Mouse (Mus musculus) forebrain, embryonic 11.5 days (tissue): Measurements from ENCODE around the gene Ctps2. TPM values are rescaled to one million over a fixed set of nuclear protein-coding genes. Genes with fewer than 3 reads are reported as not detected.
"Not testable (repeated sequence)": the region's sequence is repeated elsewhere in the genome, so short reads cannot be mapped to it uniquely, and the experiment has no call there.

Experiments used
- ATAC-seq: fragments of 200-750 bp; cut with Nextera tagmentation; replicated peaks from 2 replicates; pipeline ENCODE4 v1.8.0; 2017; ENCODE audit warnings: moderate TSS enrichment; ENCODE audit not compliant: low FRiP score
- DNase-seq: peaks from one replicate; pipeline ENCODE4 v3.0.0-alpha.2; 2017; ENCODE audit warnings: low spot score
- H3K27ac ChIP-seq: fragments of 300-500 bp; sonication (generic); 2 replicates; pipeline ENCODE4 v1.5.1; 2014; ENCODE audit warnings: low read depth, low read length
- H3K27me3 ChIP-seq: fragments of 300-500 bp; sonication (generic); 2 replicates; pipeline ENCODE4 v1.6.1; 2014; ENCODE audit warnings: mild to moderate bottlenecking, low read length, mixed read lengths; ENCODE audit not compliant: control insufficient read depth, insufficient read depth
- H3K36me3 ChIP-seq: fragments of 300-500 bp; sonication (generic); 2 replicates; pipeline ENCODE4 v1.6.1; 2014; ENCODE audit warnings: mild to moderate bottlenecking, low read length, moderate library complexity, mixed read lengths; ENCODE audit not compliant: control insufficient read depth, insufficient read depth
- H3K4me1 ChIP-seq: fragments of 300-500 bp; sonication (generic); replicated peaks from 2 replicates; pipeline ENCODE4 v1.6.1; 2014; ENCODE audit warnings: low read length, mixed read lengths; ENCODE audit not compliant: control insufficient read depth, insufficient read depth
- H3K4me2 ChIP-seq: fragments of 300-500 bp; sonication (generic); 2 replicates; pipeline ENCODE4 v1.6.1; 2014; ENCODE audit warnings: low read depth, mild to moderate bottlenecking, low read length, moderate library complexity, mixed read lengths; ENCODE audit not compliant: severe bottlenecking
- H3K4me3 ChIP-seq: fragments of 300-500 bp; sonication (generic); 2 replicates; pipeline ENCODE4 v1.5.1; 2014; ENCODE audit warnings: low read depth, low read length
- H3K9ac ChIP-seq: fragments of 300-500 bp; sonication (generic); 2 replicates; pipeline ENCODE4 v1.6.1; 2014; ENCODE audit warnings: low read length
- H3K9me3 ChIP-seq: fragments of 300-500 bp; sonication (generic); 2 replicates; pipeline ENCODE4 v1.6.1; 2016; ENCODE audit warnings: low read length, mixed read lengths; ENCODE audit not compliant: control insufficient read depth
- WGBS: fragments of 180-500 bp; shearing (Covaris S2); extraction: QIAGEN DNeasy Blood & Tissue Kit; methylation state at CpG from one replicate; pipeline ENCODE4 v1.1.7; 2014; 5-methylcytosine and 5-hydroxymethylcytosine counted together
- polyA plus RNA-seq: library from polyadenylated mRNA; unstranded; fragments of >200 nt; fragmentation: Nextera tagmentation; extraction: Ambion mirVana; gene quantifications from 2 replicates; pipeline ENCODE4 v1.2.1, GENCODE M21; 2014

Gene Ctps2
- 81.0 and 85.1 TPM in 2 replicates for polyA plus RNA-seq

DNA sequence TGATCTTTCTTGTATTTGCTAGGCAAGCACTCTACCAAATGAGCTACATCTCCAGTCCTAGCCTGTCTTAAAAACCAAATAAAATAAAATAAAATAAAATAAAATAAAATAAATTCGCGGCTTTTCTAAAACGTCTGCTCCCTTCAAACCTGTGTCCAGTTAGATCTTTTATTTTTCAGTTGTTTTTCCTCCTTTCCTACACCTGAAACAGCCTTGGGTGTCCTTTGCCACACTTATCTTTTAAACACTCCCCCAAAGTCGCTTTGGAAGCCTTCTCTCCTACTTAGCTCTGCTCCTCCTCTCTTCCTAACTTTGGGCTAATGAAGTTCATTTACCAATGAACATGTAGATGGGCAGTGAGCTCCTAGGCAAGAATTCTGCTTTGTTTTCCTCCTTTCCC lies at the start of gene Ctps2:
Gene Ctps2 (plus strand): TSS at position 301 of the 400 bp plus-strand sequence.
- ATAC-seq (no peak), DNase-seq (no peak)
- Histone ChIP-seq H3K4me3 (peak within 1 kb of the TSS; percentile 50), H3K9ac (peak within 1 kb of the TSS; percentile 64), H3K27me3 (peaks cover 11% of the 10 kb centered on the region; the same call in 1 of the 2 replicates), H3K9me3 (no peaks in the 10 kb centered on the region), H3K4me2 (peak within 1 kb of the TSS; percentile 63), H3K4me1 (no peaks in the 10 kb centered on the region), H3K27ac (0 out of 2 replicates have a peak within 1 kb of the TSS, but pooled peaks have one; percentile 10), H3K36me3 (no peaks in the 10 kb centered on the region)
- 29% methylated on average over 4 of the region's 4 CpGs for WGBS

DNA sequence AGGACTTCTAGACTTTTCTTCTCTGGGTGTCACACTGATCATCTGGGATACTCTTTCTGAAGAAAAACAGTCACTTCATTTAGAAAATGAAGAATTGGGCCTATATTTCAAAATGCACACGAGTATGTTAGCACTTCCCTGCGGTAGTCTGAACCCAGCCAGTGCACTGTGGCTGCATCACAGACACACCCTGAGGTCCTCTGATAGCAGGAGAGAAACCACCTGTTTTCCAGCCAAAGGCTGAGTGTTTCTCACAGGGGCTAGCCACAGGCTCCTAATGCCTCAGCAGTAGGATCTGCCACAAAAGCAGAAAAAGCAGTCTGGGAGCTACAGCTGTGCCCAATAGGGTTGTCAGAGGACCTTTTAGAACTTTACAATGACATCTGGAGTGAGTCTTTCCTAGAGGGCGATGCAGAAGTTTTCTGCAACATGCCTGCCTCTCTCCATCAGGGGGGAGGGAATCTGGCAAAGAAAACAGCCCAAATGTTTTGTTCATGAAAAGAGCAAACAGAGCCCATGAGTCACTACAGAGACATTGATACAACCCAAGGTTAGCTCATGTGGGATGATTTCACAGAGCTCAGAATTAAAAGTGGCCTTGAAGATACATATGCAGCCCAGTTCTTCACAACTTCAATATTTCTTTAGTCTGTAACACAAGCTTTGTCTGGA lies 32.6 kb upstream of the Ctps2 start:
- Histone ChIP-seq H3K4me1 (no peaks in the 10 kb centered on the region), H3K9me3 (no peaks in the 10 kb centered on the region), H3K4me3 (no peak overlapping the region), H3K27ac (no peak overlapping the region), H3K4me2 (no peak overlapping the region), H3K9ac (no peak overlapping the region), H3K36me3 (no peaks in the 10 kb centered on the region), H3K27me3 (no peaks in the 10 kb centered on the region)
- no peak for ATAC-seq
- no peak for DNase-seq
- WGBS: 89% methylated on average over 3 of the region's 3 CpGs

DNA sequence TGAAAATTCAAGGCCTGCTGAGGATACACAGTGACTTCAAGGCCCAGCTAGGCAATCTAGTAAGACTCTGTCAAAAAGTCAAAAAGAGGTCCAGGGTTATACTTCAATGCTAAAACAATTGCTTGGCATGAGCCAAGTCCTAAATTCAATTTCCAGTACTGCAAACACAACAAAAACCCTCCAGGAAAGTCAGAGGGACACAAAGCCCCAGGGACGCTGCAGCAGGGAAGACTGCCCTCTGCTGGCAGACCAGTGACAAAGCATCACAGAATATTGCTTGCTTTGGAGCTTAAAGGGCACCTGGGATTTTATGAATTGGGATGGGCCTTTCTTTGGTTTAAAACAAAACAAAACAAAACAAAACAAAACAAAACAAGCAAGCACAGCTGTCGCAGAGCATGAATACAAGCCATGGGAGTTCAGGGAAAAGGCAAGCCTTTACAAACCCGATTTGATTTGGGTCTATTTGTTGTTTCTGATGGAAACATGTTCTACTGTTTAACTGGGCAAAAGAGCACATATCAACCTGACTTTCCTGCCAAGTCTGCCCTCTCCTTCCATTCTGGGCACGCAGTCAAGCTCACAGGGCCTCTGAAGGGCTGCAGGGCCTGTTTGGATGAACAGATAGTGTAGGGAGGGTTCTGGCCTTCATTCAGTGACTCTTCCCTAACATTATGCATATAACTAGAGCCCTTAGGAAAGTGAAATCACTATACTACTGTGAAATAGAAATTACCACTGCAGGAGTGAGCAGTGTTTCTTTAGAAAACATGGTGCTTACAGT lies 29.1 kb upstream of the Ctps2 start:
- peak; percentile 53 for DNase-seq
- H3K9ac ChIP-seq: no peak overlapping the region
- no peak for ATAC-seq
- 37% methylated on average over 4 of the region's 4 CpGs for WGBS
- no peaks in the 10 kb centered on the region for H3K27me3 ChIP-seq
- no peaks in the 10 kb centered on the region for H3K36me3 ChIP-seq
- H3K4me3 ChIP-seq: no peak overlapping the region
- H3K4me1 ChIP-seq: no peaks in the 10 kb centered on the region
- no peak overlapping the region for H3K4me2 ChIP-seq
- no peaks in the 10 kb centered on the region for H3K9me3 ChIP-seq
- H3K27ac ChIP-seq: no peak overlapping the region

DNA sequence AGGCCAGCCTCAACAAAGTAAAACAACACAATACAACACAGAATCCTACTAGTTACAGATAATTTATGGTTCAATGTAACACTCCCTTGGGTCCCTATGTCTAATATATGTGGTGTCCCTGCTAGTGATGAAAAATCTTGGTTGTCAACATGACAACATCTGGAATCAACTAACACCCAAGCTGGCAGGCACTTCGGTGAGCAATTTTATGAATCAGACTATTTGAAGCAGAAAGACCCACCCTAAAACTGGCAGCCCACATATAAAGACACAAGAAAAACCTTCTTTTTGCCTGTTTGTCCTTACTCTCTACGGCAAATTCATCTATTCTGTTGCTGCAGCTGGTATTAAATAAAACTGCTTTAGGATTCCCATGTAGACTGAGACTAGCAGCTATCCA lies 27.3 kb upstream of the Ctps2 start:
- no peaks in the 10 kb centered on the region for H3K4me1 ChIP-seq
- H3K4me2 ChIP-seq: no peak overlapping the region
- WGBS: 87% methylated on average over 2 of the region's 2 CpGs

DNA sequence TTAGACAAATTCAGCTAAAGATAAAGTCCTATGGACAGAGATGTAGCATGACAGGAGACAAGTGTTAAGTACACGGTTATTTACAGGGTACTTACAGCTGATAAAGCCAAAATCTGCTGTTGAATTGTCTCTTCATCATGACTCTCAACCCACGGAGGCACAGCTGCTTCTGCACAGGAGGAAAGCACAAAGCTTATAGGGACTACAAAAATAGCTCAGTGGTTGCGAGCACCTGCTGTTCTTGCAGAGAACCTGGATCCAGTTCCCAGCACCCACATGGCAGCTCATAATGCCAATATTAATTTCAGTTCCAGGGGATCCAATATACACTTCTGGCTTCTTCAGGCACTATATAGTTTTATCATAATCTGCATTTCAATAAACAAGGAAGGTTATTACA lies 22.8 kb upstream of the Ctps2 start:
- Histone ChIP-seq H3K4me1 (no peaks in the 10 kb centered on the region), H3K4me2 (no peak overlapping the region), H3K9ac (no peak overlapping the region), H3K4me3 (no peak overlapping the region), H3K9me3 (no peaks in the 10 kb centered on the region), H3K27me3 (no peaks in the 10 kb centered on the region), H3K36me3 (no peaks in the 10 kb centered on the region; the same call in 1 of the 2 replicates), H3K27ac (no peak overlapping the region)
- 79% methylated on average over 3 of the region's 3 CpGs for WGBS
- DNase-seq (no peak), ATAC-seq (no peak)

More for the DNA sequence above, 27.3 kb upstream of the Ctps2 start:
- no peaks in the 10 kb centered on the region; the same call in 1 of the 2 replicates for H3K36me3 ChIP-seq
- H3K27me3 ChIP-seq: no peaks in the 10 kb centered on the region
- H3K9me3 ChIP-seq: no peaks in the 10 kb centered on the region
- ATAC-seq (no peak), DNase-seq (no peak)
- H3K27ac ChIP-seq: no peak overlapping the region
- no peak overlapping the region for H3K4me3 ChIP-seq
- H3K9ac ChIP-seq: no peak overlapping the region

DNA sequence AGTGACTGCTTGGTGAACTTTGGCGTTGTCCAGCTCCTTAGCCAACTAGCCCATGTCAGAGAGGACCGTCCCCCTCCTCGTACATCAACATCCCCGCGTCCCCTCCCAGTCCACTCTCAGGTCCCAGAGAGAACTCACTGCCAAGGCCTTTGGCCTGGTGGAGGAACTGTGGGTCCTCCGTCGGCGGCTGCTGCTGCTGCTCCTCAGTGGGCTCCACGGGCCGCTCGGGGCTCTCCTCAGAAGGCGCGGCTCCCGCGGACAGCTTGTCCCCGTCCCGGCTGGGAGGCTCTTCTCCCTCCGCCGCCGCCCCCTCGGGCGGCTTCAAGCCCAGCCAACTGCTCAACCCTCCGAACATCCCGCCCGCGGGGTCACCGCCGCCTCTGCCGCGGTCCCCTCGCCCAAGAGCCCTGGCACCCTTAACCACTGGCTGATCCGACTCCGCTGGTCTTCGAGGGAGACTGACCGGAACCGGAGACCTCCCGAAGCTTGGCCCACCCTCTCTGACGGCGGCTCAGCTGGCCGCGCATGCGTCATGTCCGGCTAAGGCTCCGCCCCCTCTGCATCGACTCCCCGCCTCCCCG lies 13.0 kb upstream of the Ctps2 start, which contains the start of gene Syap1:
Gene Syap1 (minus strand): TSS at position 517 of the 581 bp plus-strand sequence.
- 19% methylated on average over 38 of the region's 47 CpGs for WGBS
- H3K27ac ChIP-seq: 0 out of 2 replicates have a peak within 1 kb of the TSS, but pooled peaks have one; percentile 12

DNA sequence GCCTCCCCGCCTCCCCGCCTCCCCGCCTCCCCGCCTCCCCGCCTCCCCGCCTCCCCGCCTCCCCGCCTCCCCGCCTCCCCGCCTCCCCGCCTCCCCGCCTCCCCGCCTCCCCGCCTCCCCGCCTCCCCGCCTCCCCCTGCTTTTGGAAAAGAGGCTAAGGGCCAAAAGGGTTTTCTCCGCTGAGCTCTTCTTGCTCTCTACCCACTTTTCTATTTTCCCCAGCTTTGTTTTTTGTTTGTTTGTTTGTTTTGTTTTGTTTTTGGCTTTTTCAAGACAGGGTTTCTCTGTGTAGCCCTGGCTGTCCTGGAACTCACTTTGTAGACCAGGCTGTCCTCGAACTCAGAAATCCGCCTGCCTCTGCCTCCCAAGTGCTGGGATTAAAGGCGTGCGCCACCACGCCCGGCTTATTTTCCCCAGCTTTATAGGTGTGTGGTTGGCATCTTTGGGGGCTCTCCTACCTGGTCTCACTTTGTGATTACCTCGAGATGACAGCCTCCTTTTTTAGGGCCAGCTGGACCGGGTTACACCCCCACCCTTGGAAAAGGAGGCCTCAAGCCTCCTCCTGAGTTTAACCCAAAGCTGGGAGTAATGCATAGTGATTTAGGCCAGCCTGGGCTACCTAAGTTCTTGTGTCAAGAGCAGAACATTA lies 12.3 kb upstream of the Ctps2 start:
- ATAC-seq: peak; percentile 59
- 81% methylated on average over 9 of the region's 25 CpGs for WGBS
- not testable (repeated sequence) for H3K36me3 ChIP-seq, H3K4me1 ChIP-seq, H3K4me3 ChIP-seq, H3K9ac ChIP-seq, H3K9me3 ChIP-seq, H3K27me3 ChIP-seq, H3K4me2 ChIP-seq, DNase-seq, H3K27ac ChIP-seq

More for the DNA sequence above, 13.0 kb upstream of the Ctps2 start, which contains the start of gene Syap1:
- Histone ChIP-seq H3K27me3 (no peaks in the 10 kb centered on the region), H3K9ac (peak within 1 kb of the TSS; percentile 64), H3K36me3 (no peaks in the 10 kb centered on the region), H3K9me3 (no peaks in the 10 kb centered on the region), H3K4me3 (peak within 1 kb of the TSS; percentile 61), H3K4me1 (no peaks in the 10 kb centered on the region), H3K4me2 (peak within 1 kb of the TSS; percentile 47)
- peak; percentile 97 for ATAC-seq
- DNase-seq: peak; percentile 89
